Mouse (Mus musculus): ENCODE data around the gene Ly6g6f. TPM values are rescaled to one million over a fixed set of nuclear protein-coding genes. Genes with fewer than 3 reads are reported as not detected.

The Ly6g6f gene
- polyA plus RNA-seq, 1 experiment from 2014 or later = 0.66 TPM

- Histone ChIP-seq H3K4me1 (peaks cover 8% of the 10 kb centered on the region; the same call in 1 of the 2 replicates), H3K27ac (no peak overlapping the region), H3K27me3 (ENCODE audit: low read depth, poor library complexity, severe bottlenecking) (no peaks in the 10 kb centered on the region), H3K9me3 (replicated peaks) (no peaks in the 10 kb centered on the region), H3K4me3 (no peak overlapping the region), H3K36me3 (peaks cover 70% of the 10 kb centered on the region)
- no peak for DNase-seq (ENCODE audit: low spot score)
- 79% methylated on average over 8 of the region's 8 CpGs for WGBS
Measured at GRCm38 (mm10) chr17:35102299-35102698, 16.9 kb upstream of the Ly6g6f start.

- H3K4me1 ChIP-seq = peaks cover 8% of the 10 kb centered on the region; the same call in 1 of the 2 replicates
- no peak overlapping the region for H3K4me3 ChIP-seq
- 91% methylated on average over 11 of the region's 11 CpGs for WGBS
- DNase-seq (ENCODE audit: low spot score) = no peak
- no peaks in the 10 kb centered on the region for H3K9me3 ChIP-seq (replicated peaks)
- no peak overlapping the region for H3K27ac ChIP-seq
- peaks cover 81% of the 10 kb centered on the region for H3K36me3 ChIP-seq
- H3K27me3 ChIP-seq (ENCODE audit: low read depth, poor library complexity, severe bottlenecking) = no peaks in the 10 kb centered on the region
Measured at GRCm38 (mm10) chr17:35101161-35101560, 15.8 kb upstream of the Ly6g6f start.

DNA sequence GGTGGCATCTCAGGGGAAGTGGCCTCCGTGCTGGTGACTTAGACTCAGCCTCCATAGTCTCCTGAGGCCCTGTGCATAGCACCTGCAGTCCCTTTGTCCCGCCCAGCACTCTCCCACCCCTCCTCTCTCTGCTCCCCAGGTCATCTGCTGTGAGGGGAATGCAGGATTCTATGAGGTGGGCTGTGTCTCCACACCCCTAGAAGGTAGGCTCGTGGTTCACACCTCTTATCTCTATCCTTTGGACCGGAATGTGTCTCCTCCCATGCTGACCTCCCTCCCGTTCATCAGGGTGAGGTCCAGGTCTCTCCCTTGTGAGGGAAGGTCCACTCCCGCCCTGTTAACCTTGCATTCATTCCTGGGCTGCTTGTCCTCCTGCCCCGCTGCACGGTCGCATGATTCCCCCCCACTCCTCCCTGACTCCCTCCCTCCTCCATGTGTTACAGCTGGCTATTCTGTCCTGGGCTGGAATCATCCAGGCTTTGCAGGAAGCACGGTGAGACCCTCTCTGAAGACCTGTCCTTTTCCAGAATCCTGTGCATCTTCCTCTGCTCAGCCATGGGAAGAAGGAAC, 14.9 kb upstream of the Ly6g6f start:
- no peak for DNase-seq (ENCODE audit: low spot score)
- no peaks in the 10 kb centered on the region for H3K27me3 ChIP-seq (ENCODE audit: low read depth, poor library complexity, severe bottlenecking)
- H3K4me3 ChIP-seq = no peak overlapping the region
- no peak overlapping the region for H3K27ac ChIP-seq
- 77% methylated on average over 10 of the region's 10 CpGs for WGBS
- H3K9me3 ChIP-seq (replicated peaks) = no peaks in the 10 kb centered on the region
- no peaks in the 10 kb centered on the region for H3K4me1 ChIP-seq
- H3K36me3 ChIP-seq = peaks cover 89% of the 10 kb centered on the region

GRCm38 (mm10) chr17:35097164-35097655, 11.8 kb upstream of the Ly6g6f start:
- H3K36me3 ChIP-seq = peaks cover 95% of the 10 kb centered on the region
- 88% methylated on average over 12 of the region's 12 CpGs for WGBS
- H3K9me3 ChIP-seq (replicated peaks) = no peaks in the 10 kb centered on the region
- no peaks in the 10 kb centered on the region for H3K4me1 ChIP-seq
- no peak for DNase-seq (ENCODE audit: low spot score)
- 0 out of 2 replicates have a peak overlapping the region, but pooled peaks have one; percentile 33 for H3K27ac ChIP-seq
- H3K27me3 ChIP-seq (ENCODE audit: low read depth, poor library complexity, severe bottlenecking) = no peaks in the 10 kb centered on the region
- no peak overlapping the region for H3K4me3 ChIP-seq

DNA sequence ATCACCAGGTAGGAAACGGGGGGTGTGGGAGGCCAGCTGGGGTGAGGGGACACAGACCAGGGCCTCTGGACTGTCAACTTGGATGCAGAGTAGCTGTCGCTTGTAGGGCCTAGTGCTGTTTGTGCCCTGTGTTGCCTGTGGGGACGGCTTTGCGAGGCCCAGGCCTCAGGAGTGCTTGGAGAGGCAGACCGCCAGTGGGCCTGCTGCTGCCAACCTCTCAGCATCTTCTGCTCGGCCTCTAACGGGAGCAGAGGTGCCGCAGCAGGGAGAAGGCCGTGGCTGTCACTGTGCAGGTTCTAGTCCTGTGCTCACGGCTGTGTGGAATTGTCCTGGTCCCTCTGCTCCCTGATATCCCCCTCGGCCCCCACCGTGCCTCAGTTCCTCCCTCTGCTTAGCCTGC, 11.2 kb upstream of the Ly6g6f start:
- Histone ChIP-seq H3K27ac (0 out of 2 replicates have a peak overlapping the region, but pooled peaks have one; percentile 33), H3K36me3 (peaks cover 95% of the 10 kb centered on the region), H3K9me3 (replicated peaks) (no peaks in the 10 kb centered on the region), H3K4me3 (no peak overlapping the region), H3K4me1 (no peaks in the 10 kb centered on the region), H3K27me3 (ENCODE audit: low read depth, poor library complexity, severe bottlenecking) (no peaks in the 10 kb centered on the region)
- 89% methylated on average over 12 of the region's 12 CpGs for WGBS
- no peak for DNase-seq (ENCODE audit: low spot score)

GRCm38 (mm10) chr17:35094475-35095365, 9.3 kb upstream of the Ly6g6f start:
- DNase-seq (ENCODE audit: low spot score) = no peak
- no peak overlapping the region for H3K4me3 ChIP-seq
- H3K36me3 ChIP-seq = peaks cover 89% of the 10 kb centered on the region
- whole genome bisulfite sequencing = 92% methylated on average over 15 of the region's 15 CpGs
- H3K27ac ChIP-seq = no peak overlapping the region
- no peaks in the 10 kb centered on the region for H3K9me3 ChIP-seq (replicated peaks)
- H3K4me1 ChIP-seq = peaks cover 9% of the 10 kb centered on the region
- H3K27me3 ChIP-seq (ENCODE audit: low read depth, poor library complexity, severe bottlenecking) = no peaks in the 10 kb centered on the region

DNA sequence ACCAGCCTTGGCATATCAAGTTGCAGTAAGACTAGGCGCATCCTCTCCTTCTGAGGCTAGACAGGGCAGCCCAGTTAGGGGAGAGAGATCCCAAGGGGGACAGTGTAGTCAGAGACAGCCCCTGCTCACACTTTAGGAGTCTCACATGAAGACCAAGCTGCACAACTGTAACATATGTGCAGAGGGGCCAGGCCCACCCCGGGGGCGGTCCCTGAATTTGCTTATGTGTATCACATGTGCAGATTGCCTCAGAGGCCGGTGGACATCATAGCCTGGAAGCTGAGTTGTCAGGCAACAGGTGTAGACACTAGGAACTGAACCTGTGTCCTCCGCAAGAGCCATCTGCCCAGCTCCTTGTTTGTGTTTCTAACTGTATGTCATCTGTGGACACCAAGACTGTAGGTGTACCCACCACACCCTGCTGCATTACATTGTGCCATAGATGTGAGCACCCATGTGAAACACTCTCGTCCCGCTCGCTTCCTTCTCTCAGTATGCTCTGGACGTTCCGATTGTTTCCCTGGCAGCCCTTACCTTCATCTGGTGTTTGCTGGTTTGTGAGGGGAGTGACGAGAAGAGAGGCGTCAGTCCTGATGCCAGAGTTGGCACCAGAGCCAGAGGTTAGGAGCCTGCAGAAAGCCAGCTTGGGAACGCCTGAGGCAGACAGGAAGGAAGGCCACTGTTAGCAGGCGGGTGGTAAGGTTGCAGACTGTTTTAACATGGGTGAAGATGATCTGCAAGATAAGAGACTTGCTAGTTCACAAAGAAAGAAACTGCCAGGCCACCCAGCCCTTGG, 7.2 kb upstream of the Ly6g6f start:
- no peaks in the 10 kb centered on the region for H3K9me3 ChIP-seq (replicated peaks)
- 93% methylated on average over 14 of the region's 14 CpGs for WGBS
- H3K27me3 ChIP-seq (ENCODE audit: low read depth, poor library complexity, severe bottlenecking) = no peaks in the 10 kb centered on the region
- no peak overlapping the region for H3K4me3 ChIP-seq
- DNase-seq (ENCODE audit: low spot score) = no peak
- H3K4me1 ChIP-seq = peaks cover 11% of the 10 kb centered on the region
- H3K36me3 ChIP-seq = peaks cover 69% of the 10 kb centered on the region
- H3K27ac ChIP-seq = no peak overlapping the region

DNA sequence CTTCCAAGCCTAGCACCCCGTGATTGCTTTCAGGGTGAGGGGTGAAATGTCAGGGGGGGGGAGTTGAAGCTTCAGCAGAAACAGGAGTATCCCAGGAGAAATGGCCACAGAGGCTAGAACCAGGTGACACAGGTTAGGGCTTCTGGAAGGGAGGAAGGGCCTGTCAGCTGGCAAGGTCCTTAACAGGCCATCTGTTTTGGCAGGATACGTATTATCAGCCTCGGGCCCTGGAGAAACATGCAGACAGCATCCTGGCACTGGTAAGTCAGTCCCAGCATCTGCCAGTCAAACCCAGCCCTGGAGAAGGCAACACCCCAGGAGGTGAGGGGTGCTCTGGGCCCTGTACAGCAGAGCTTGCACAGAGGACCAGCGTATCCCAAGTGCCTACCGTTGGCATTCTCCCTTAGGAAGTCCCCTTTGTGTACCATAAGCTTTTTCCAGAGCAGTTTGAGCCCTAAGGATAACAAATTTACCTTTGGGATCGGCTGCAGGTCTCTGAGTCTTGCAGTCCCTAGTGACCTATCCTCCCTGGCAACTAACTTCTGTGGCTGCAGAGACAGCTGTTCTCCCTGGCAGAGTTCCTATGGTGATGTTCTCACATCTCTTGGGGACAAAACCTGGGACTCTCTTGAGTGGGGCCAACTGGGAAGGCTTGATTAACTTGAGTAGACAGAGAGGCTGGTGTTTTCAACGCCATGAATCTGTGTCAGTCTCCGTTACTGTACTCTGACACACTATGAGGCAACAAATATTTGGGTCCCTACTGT, 4.9 kb upstream of the Ly6g6f start:
- no peak for DNase-seq (ENCODE audit: low spot score)
- Histone ChIP-seq H3K27me3 (ENCODE audit: low read depth, poor library complexity, severe bottlenecking) (no peaks in the 10 kb centered on the region), H3K4me1 (peaks cover 11% of the 10 kb centered on the region), H3K9me3 (replicated peaks) (no peaks in the 10 kb centered on the region), H3K27ac (no peak overlapping the region), H3K4me3 (peak overlapping the region; percentile 78), H3K36me3 (peaks cover 48% of the 10 kb centered on the region)
- 80% methylated on average over 8 of the region's 8 CpGs for WGBS

GRCm38 (mm10) chr17:35088825-35089644, 3.6 kb upstream of the Ly6g6f start, which contains the start of gene Abhd16a:
TSS of gene Abhd16a (plus strand) at chr17:35089263.
- 3% methylated on average over 67 of the region's 67 CpGs for WGBS

GRCm38 (mm10) chr17:35088151-35088550, 2.7 kb upstream of the Ly6g6f start:
- Histone ChIP-seq H3K4me1 (peaks cover 11% of the 10 kb centered on the region), H3K27me3 (ENCODE audit: low read depth, poor library complexity, severe bottlenecking) (no peaks in the 10 kb centered on the region), H3K36me3 (peaks cover 28% of the 10 kb centered on the region), H3K27ac (no peak overlapping the region), H3K9me3 (replicated peaks) (no peaks in the 10 kb centered on the region), H3K4me3 (no peak overlapping the region)
- WGBS = 56% methylated on average over 2 of the region's 2 CpGs
- no peak for DNase-seq (ENCODE audit: low spot score)

More at GRCm38 (mm10) chr17:35088825-35089644, 3.6 kb upstream of the Ly6g6f start, which contains the start of gene Abhd16a:
- Histone ChIP-seq H3K27me3 (ENCODE audit: low read depth, poor library complexity, severe bottlenecking) (no peaks in the 10 kb centered on the region), H3K9me3 (replicated peaks) (no peaks in the 10 kb centered on the region), H3K36me3 (peaks cover 36% of the 10 kb centered on the region), H3K4me3 (peak within 1 kb of the TSS; percentile 78), H3K27ac (peak within 1 kb of the TSS; percentile 98), H3K4me1 (peaks cover 11% of the 10 kb centered on the region)
- peak; percentile 97 for DNase-seq (ENCODE audit: low spot score)

GRCm38 (mm10) chr17:35083929-35084497, 1.4 kb downstream of the Ly6g6f start:
- no peak overlapping the region for H3K27ac ChIP-seq
- H3K27me3 ChIP-seq (ENCODE audit: low read depth, poor library complexity, severe bottlenecking) = peaks cover 5% of the 10 kb centered on the region; the same call in 1 of the 2 replicates
- no peak for DNase-seq (ENCODE audit: low spot score)
- no peaks in the 10 kb centered on the region for H3K36me3 ChIP-seq
- no peak overlapping the region for H3K4me3 ChIP-seq
- H3K4me1 ChIP-seq = 0 out of 2 replicates have a peak, but pooled peaks cover 3% of the 10 kb centered on the region
- WGBS = 76% methylated on average over 3 of the region's 3 CpGs
- H3K9me3 ChIP-seq (replicated peaks) = no peaks in the 10 kb centered on the region
